Mouse (Mus musculus) hindbrain, embryonic 10.5 days (tissue): ENCODE measurements at regions not wholly inside any gene's neighbourhood (a gene's known extent, or its start where the extent isn't known, plus 50 kb on each side); places are given as distances from the start of the nearest gene placed in this dataset.
A peak's percentile ranks its signal among the peaks of the same experiment; 100 is the strongest.

Source experiments
- DNase-seq: peaks from one replicate; pipeline ENCODE4 v3.0.0-alpha.2; 2017; ENCODE audit warnings: low spot score
- H3K27ac ChIP-seq: fragments of 300-500 bp; sonication (generic); 2 replicates; pipeline ENCODE4 v1.5.1; 2016; ENCODE audit warnings: mild to moderate bottlenecking, moderate library complexity
- H3K27me3 ChIP-seq: fragments of 300-500 bp; sonication (generic); 2 replicates; pipeline ENCODE4 v1.6.1; 2016; ENCODE audit warnings: mild to moderate bottlenecking; ENCODE audit not compliant: poor library complexity, insufficient read depth, severe bottlenecking
- H3K36me3 ChIP-seq: fragments of 300-500 bp; sonication (generic); 2 replicates; pipeline ENCODE4 v1.6.1; 2016; ENCODE audit warnings: mild to moderate bottlenecking, moderate library complexity
- H3K4me1 ChIP-seq: fragments of 300-500 bp; sonication (generic); replicated peaks from 2 replicates; pipeline ENCODE4 v1.6.1; 2016; ENCODE audit warnings: mild to moderate bottlenecking
- H3K4me3 ChIP-seq: fragments of 300-500 bp; sonication (generic); 2 replicates; pipeline ENCODE4 v1.5.1; 2016; ENCODE audit warnings: mild to moderate bottlenecking, moderate library complexity
- H3K9me3 ChIP-seq: fragments of 300-500 bp; sonication (generic); 2 replicates; pipeline ENCODE4 v1.6.1; 2016; ENCODE audit warnings: mild to moderate bottlenecking, moderate library complexity
- WGBS: fragments of 180-500 bp; shearing (Covaris S2); methylation state at CpG from one replicate; pipeline ENCODE4 v1.1.7; 2016; 5-methylcytosine and 5-hydroxymethylcytosine counted together

- Histone ChIP-seq H3K27me3 (no peaks in the 10 kb centered on the region), H3K4me1 (no peaks in the 10 kb centered on the region), H3K9me3 (no peaks in the 10 kb centered on the region), H3K4me3 (no peak overlapping the region), H3K27ac (no peak overlapping the region), H3K36me3 (no peaks in the 10 kb centered on the region)
- no peak for DNase-seq
- 86% methylated on average over 1 of the region's 1 CpGs for WGBS
Measured at GRCm38 (mm10) chrX:47330969-47331368, 561.8 kb downstream of the Smarca1 start.

GRCm38 (mm10) chrX:47328817-47329216 is 564.0 kb downstream of the Smarca1 start:
- DNase-seq = no peak
- Histone ChIP-seq H3K36me3 (no peaks in the 10 kb centered on the region), H3K4me1 (no peaks in the 10 kb centered on the region), H3K9me3 (no peaks in the 10 kb centered on the region), H3K27ac (no peak overlapping the region), H3K27me3 (no peaks in the 10 kb centered on the region), H3K4me3 (no peak overlapping the region)

- Histone ChIP-seq H3K36me3 (no peaks in the 10 kb centered on the region), H3K4me1 (no peaks in the 10 kb centered on the region), H3K9me3 (no peaks in the 10 kb centered on the region), H3K4me3 (no peak overlapping the region), H3K27me3 (no peaks in the 10 kb centered on the region), H3K27ac (no peak overlapping the region)
- 49% methylated on average over 3 of the region's 3 CpGs for WGBS
- no peak for DNase-seq
Measured at GRCm38 (mm10) chrX:47315810-47316209, 577.0 kb downstream of the Smarca1 start.

GRCm38 (mm10) chrX:47307140-47307539 is 585.6 kb downstream of the Smarca1 start:
- Histone ChIP-seq H3K27me3 (no peaks in the 10 kb centered on the region), H3K36me3 (no peaks in the 10 kb centered on the region), H3K4me1 (0 out of 2 replicates have a peak, but pooled peaks cover 3% of the 10 kb centered on the region), H3K9me3 (no peaks in the 10 kb centered on the region), H3K4me3 (no peak overlapping the region), H3K27ac (no peak overlapping the region)
- no peak for DNase-seq
- 82% methylated on average over 2 of the region's 2 CpGs for WGBS

GRCm38 (mm10) chrX:47303547-47303946 is 589.2 kb downstream of the Smarca1 start:
- no peaks in the 10 kb centered on the region for H3K36me3 ChIP-seq
- WGBS = 31% methylated on average over 2 of the region's 2 CpGs
- no peaks in the 10 kb centered on the region for H3K9me3 ChIP-seq
- no peak for DNase-seq
- no peaks in the 10 kb centered on the region for H3K27me3 ChIP-seq
- no peak overlapping the region for H3K27ac ChIP-seq
- H3K4me3 ChIP-seq = no peak overlapping the region
- 0 out of 2 replicates have a peak, but pooled peaks cover 3% of the 10 kb centered on the region for H3K4me1 ChIP-seq

GRCm38 (mm10) chrX:47292548-47293147 is 600.1 kb downstream of the Smarca1 start:
- Histone ChIP-seq H3K4me1 (no peaks in the 10 kb centered on the region), H3K4me3 (no peak overlapping the region), H3K9me3 (no peaks in the 10 kb centered on the region), H3K36me3 (no peaks in the 10 kb centered on the region), H3K27ac (no peak overlapping the region), H3K27me3 (no peaks in the 10 kb centered on the region)
- DNase-seq = peak; percentile 48
